Mouse (Mus musculus) spleen, postnatal 36 days (tissue): Measurements from ENCODE around the gene Evx1.

Source experiments
- DNase-seq, 2 experiments: peaks; one replicate each; pipeline ENCODE4 v3.0.0; 2022; ENCODE audit warnings: low spot score in 2 of 2, mixed read lengths in 1 of 2

The Evx1 gene

GRCm38 (mm10) chr6:52291021-52291860, 22.1 kb upstream of the Evx1 start:
- no peak for DNase-seq

DNA sequence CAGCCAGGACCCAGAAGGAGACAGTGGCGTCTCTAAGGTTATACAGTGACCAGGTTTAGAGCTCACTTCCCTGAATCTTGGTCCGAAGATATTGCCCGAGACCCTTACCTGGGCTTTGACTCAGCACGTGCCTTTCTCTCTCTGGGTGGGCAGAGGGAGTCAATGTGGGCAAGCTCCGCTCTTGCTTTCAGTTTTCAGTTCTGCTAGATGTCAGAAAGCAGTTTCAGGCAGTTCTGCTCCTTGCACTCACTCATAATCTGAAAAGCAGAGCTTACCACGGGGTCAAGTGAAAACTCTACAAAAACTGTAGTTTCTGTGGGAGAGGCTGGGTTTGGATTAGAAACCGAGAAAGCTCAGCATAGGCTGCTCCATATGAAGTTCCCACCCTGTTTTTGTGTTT, 21.0 kb upstream of the Evx1 start:
- no peak for DNase-seq

DNA sequence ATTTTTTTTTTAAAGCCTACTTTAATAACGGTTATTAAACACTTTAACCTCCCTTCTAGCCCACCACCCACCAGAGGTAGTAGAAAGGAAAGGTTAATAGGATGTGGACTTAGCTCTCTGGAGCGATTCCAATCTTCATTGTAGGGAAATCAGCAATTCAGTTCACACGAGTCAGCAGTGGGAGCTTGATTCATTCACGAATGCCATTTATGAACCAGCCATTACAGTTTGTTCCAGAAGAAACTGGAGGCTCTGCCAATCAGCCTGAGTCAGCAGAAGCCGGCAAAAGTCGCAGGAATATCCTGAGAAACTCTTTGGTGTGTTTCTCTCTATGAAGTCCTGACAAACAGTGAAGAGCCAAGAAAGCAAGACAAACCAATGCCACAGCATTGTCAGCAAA, 18.7 kb upstream of the Evx1 start:
- no peak for DNase-seq

DNA sequence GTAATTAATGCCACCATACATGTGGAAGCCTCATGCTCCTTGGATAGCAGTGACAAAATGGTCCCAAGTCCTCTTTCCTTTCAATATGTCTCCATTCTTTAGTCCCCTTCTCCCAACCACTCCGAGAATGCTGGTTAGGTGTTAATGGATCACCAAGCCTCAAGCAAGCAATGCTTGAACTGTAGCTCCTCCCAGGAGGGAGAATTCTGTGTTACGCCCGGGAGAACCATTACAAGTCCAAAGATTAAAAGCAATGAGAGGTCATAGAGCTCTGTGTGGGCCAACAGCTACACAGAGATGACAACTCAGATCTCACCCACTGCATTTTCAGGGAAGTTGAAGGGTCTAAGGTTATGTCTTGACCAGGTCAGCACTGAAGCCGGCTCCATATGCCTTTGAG, 14.8 kb upstream of the Evx1 start:
- DNase-seq = no peak

- DNase-seq = no peak
Observed at GRCm38 (mm10) chr6:52300806-52301205, 12.5 kb upstream of the Evx1 start.

DNA sequence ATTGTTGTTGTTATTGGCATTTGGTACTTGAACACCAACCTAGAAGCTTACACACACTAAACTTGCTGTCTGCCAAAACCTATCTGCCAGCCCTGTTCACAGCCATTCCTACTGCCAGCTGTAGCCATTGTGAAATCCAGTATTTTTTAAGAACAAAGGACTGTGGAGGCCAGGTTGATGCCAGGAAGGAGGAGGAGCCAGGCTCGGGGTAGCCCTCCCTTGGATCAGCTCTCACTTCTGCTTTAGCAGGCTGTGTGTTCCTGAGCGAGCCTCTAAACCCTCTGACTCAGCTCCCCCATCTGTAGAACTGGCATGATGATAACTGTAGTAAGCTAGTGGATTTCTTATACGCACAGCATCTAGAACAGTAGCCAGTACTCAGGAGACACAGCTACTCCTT, 9.9 kb upstream of the Evx1 start:
- no peak for DNase-seq

DNA sequence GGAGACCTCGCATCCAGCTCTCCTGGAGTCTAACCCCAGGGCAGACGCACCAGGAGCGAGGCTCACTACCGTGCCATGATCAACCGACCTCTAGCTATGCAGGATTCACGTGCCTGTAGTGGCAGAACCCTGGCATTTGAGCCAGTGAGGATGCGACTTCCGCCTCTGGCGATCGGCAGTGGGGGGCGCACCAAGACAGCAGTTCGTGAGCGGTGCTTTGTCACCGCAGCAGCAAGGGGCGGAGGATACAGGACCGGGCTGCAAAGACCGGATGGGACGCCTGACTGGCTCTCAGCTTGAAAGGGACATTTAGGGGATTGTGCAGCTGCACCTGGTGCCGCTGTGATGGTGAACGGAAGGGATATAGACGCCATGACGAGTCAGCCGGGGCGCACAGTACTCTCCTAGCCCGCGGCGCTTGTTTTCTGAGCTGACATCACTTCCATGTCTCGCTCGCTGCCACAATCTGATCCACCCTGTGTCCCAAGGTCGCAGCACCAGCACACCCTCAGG, 7.4 kb upstream of the Evx1 start:
- peak; percentile 29 to 39 for DNase-seq

GRCm38 (mm10) chr6:52309766-52310165, 3.5 kb upstream of the Evx1 start:
- DNase-seq = no peak

DNA sequence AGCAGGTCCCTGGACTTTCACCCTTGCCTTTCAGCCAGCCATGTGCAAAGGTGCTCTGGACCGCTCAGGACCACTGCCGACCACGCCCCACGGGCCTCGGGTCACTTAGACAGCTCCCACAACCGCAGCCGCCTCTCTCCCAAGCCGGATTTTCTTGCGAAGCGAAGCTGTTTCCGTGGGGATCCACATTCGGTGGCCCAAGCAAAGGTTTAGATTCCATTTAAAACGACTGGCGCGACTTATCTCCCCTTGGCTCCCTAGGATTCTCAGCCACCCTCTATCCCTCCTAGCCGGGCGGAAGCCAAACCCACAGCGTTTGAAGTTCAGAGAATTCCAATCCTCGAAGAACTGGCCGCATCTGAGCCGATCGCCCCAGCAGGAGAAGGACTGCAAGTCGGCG, 2.9 kb upstream of the Evx1 start:
- DNase-seq = no peak

GRCm38 (mm10) chr6:52311661-52312557, 1.4 kb upstream of the Evx1 start:
- no peak for DNase-seq

GRCm38 (mm10) chr6:52312558-52312915, 761 bp upstream of the Evx1 start:
- no peak for DNase-seq

DNA sequence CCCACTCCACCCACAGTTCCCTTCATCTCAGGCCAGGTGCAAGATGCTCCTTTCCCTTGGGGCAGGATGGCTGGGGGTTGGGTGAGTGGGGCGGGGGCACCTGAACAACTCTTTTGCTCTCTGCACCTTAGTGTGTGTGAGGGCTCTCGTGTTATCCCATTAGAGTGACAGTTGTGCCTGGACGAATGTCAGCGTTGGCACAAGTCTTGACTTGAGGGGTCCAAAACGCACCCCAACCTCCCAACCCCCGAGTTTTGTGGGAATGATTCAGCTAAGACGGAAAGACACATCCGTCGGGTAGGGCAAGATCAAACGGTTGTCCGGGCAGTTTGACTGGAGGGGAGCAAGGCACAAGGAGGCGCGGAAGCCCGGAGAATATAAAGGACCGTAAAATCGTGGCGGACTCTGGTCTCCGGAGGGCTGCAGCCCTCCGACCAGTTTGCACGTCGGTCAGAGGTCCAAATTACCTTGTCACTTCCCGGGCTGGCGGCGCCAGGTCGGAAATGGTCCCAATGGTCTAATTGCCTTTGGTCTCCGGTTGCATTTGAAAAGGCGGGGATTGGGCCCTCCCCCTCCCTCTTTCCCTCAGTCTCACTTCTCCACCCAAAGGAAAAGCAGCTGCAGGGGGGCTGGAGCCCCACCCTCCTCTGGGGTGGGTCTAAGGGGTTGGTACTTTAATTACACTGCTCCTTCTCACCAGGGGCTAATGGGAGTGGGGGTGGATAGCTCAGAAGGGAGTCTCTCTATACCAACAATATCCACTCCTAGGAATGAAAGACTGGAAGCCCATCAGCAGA, 1.2 kb downstream of the Evx1 start:
- DNase-seq = no peak

DNA sequence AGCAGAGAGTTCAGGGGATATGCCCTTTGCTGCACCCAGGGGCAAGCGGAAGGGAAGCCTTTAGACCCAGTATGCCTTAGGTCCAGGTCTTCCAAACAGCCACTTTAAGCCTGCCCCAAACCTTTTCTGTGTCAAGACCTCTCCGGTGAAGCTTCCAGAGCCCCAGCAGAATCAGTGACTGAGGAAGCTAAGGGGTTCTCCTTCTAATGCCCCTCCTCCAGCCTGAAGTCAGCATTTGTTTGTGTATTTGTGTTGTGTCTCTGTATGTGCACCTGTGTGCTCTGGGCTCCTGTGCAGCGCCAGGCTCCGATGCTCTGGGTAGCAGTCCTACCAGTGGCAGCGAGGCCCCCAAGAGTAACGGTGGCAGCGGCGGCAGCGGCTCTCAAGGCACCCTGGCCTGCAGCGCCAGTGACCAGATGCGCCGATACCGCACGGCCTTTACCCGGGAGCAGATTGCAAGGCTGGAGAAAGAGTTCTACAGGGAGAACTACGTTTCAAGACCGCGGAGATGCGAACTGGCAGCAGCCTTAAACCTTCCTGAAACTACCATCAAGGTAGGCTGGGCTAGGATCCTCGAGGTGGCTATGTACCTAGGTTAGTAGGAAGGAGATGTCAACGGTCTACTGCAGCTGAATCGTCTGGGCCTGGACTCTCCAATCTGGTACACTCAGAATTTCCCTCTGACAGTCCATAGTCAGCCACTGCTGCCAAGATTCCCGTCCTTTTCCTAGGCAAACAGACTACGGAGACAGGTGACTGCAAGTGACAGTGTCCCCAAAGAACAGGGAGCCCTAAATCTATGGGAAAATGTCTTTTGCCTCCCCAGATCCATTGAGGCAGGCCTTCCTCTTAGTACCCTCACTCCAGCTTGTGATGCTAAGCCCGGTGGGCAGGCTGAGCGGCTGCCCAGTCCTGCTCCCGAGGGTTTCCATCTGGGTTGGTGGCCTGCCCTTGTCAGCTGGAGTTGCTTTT, 2.4 kb downstream of the Evx1 start:
- DNase-seq = no peak

GRCm38 (mm10) chr6:52316413-52317184, 3.3 kb downstream of the Evx1 start:
- DNase-seq = no peak

DNA sequence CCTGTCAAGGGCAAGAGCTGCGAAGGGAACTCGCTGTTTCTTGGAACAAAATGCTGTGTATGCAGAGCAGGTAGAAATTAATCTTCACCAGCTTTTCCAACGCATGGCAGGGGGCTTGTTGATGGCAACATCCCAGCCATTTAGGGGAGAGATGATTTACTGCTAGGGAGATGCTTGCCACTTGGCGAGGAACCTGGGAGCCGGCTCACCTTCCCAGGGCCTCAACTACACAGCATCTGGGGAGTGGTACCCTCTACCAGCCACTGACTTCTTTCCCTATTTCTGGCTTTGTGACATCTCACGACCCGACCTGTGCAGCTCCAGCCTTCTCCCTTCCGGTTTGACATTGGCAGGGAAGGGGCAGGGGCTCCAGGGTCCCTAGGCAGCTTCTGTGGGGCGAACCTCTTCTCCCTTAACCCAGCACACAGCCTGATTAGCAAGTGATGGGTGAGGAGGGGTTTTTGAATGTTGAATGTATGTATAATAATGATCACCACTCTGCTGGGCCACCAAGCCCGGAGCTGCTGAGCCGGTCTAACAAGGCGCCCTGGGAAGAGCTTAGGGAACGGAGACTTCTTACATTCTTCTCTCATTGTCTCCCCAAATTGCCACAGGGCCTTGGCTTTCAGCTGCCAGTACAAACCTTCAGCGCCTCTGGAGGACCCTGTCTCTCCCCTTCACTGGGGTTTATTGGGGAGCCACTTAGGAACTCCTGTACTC, 4.3 kb downstream of the Evx1 start:
- DNase-seq = no peak

GRCm38 (mm10) chr6:52318271-52318670, 5.0 kb downstream of the Evx1 start:
- no peak for DNase-seq

DNA sequence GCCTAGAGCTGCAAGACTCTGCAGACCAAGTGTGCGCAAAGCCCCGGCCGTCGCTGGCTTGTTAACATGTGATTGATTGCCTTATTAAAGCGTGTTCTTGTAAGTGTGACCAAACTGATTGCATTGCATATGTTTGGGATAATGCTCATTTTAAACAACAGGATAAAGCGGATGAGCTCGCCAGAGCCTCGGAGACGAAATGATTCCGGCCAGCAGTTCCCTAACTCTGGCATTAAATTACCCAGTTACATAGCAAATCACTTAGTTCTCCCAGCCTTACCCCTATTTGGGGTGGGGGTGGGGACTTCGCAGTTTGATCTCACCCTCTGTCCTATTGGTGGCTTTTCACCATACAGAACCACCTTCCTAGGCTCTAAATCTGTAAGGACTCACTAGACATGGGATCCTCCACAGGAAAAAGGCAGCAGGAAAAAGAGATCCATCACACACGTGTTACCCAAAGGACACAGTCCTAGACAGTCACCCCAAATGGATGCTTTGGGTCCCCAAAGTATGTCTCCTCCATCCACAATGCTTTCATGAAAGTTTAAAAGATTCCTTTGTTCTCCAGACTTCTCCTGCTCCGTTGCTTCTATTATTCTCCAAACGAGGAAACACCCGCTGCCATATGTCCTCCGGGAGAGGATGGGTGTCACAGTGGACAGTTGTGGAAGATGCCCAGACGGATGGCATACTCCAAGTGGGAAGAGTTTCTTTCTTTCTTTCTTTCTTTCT, 6.8 kb downstream of the Evx1 start:
- DNase-seq = no peak

GRCm38 (mm10) chr6:52320966-52321825, 7.9 kb downstream of the Evx1 start:
- no peak for DNase-seq
